Mouse (Mus musculus) olfactory bulb, adult 2 months (tissue): ENCODE data around the gene Cebpa.

Source experiments
- CTCF ChIP-seq: fragments of 200-500 bp; IDR thresholded peaks from 2 replicates; pipeline ENCODE4 v1.5.1; 2012; ENCODE audit warnings: low read depth, mild to moderate bottlenecking, low read length, moderate library complexity; ENCODE audit not compliant: insufficient read depth
- POLR2A ChIP-seq: fragments of 200-500 bp; IDR thresholded peaks from 2 replicates; pipeline ENCODE4 v1.6.1; 2012; ENCODE audit warnings: mild to moderate bottlenecking, low read depth, low read length, moderate library complexity; ENCODE audit not compliant: insufficient read depth

DNA sequence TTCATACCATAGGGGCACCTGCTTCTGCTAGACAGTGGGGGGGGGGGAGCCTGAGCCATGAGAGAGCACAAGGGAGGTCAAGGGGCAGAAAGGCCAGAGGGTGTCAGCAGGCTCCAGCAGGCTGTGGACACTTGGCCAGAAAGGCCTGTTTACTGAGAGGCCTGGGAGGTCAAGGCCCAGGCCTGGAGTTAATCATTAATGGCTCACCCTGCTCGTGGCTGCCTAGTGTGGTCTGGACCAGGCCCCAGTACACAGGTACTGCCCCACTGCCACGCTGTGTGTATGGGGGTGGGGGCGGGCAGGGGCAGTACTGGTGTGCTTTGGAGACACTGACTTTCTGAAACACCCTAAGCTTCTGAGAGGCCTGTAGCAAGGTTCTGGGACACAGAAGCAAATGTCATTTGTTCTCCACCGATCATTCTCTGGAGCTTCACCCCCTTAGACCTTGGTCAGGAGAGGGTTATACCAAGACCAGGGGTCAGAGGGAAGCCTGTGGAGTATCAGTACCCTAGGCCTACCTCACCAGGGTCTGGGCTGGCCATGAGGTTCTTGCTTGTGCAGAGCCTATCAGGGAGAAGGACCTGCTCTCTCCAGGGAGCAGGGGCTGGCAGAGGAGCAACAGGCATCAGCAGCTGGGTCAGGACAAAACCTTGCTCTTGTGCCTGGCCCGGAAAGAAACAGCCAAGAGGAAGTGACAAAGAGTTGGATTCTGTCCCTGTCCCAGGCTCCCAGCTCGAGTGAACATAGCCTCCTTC, 24.9 kb downstream of the Cebpa start:
- TF ChIP-seq CTCF (no peak), POLR2A (no peak)
